Mouse (Mus musculus): Measurements from ENCODE around the gene Bsn.

Gene Bsn

DNA sequence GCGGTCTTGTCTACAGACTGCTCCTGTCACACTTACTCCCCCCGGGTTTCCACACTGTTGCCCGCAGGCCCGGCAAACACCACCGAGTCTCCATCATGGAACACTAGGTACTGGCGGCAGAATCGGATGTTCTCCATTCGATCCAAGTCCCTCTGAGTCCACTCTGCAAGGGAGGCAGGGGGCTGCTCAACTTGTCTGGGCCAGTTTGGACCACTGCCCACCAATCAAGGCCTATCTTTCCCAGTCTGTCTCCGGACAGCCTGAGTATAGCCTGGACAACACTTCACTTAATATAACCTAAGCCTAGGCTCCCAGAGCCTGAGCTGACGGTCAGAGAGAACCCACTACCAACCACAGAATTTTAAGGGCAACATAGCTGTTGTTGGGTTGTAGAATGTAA, 96.6 kb downstream of the Bsn start:
- DNase-seq (ENCODE audit: low spot score): no peak

DNA sequence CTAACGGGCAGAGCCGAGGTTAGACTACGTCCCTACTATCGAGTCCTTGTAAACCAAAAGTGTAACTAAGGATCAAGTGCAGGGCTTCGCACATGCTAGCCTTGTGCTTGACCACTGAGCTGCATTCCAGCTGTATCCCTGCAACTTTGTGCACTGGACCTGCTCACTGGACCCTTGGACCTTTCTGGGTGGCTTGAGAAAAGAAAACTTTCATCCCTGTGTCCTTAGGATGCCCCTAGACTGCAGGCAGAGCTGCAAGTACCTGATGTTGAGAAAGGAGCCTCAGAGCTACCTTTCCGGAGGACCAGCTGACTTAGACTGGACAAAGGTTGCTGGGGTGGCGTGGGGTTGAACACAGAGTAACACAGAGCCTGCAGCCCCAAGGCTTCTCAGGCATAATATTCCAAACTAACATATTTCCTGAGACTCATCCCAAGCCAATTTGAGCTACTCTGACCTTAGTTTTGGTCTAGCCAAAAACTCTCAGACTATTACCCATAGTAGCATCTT, 99.5 kb downstream of the Bsn start:
- DNase-seq (ENCODE audit: low spot score): no peak

GRCm38 (mm10) chr9:108085261-108085660, 104.9 kb downstream of the Bsn start:
- no peak for DNase-seq (ENCODE audit: low spot score)

- DNase-seq (ENCODE audit: low spot score): no peak
These were observed 106.6 kb downstream of the Bsn start for GRCm38 (mm10) chr9:108083561-108083960.

- DNase-seq (ENCODE audit: low spot score): no peak
These were observed 107.2 kb downstream of the Bsn start, which contains the start of gene Rnf123 for GRCm38 (mm10) chr9:108082988-108083431. Rnf123 (minus strand) TSS chr9:108083346.

DNA sequence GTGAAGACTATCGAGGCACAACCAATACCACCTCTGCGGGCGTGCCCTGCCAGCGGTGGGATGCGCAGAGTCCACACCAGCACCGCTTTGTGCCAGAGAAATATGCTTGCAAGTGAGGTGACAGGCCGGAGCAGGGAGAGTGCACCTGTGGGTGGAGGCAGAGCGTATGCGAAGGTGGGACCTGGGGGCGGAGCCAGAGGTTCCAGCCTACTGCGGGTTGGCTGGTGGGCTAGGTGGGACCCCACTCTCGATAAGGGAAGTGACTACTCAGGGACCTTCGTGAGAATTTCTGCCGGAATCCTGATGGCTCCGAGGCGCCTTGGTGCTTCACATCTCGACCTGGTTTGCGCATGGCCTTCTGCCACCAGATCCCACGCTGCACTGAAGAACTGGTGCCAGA, 107.6 kb downstream of the Bsn start:
- DNase-seq (ENCODE audit: low spot score): no peak

DNA sequence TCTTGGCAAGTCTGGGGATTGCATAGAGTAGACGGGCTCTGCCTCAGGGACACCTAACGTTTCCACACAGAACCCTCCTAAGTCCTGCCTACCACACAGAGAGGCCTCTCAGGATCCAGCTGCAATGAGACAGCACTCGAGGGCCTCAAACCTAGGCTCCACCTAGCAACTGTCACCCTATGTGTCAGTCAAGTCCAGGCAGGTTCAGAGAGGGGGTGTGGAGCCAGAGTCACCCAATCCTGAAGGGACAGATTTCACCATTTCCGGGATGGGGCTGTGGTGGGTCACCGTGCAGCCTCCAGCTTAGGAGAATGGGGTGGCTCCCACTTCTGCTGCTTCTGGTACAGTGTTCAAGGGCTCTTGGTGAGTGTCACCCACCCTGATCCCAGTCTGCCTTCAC, 110.0 kb downstream of the Bsn start, which contains the start of gene Mst1:
Gene Mst1 (plus strand): TSS at position 269 of the 400 bp plus-strand sequence.
- DNase-seq (ENCODE audit: low spot score): no peak

DNA sequence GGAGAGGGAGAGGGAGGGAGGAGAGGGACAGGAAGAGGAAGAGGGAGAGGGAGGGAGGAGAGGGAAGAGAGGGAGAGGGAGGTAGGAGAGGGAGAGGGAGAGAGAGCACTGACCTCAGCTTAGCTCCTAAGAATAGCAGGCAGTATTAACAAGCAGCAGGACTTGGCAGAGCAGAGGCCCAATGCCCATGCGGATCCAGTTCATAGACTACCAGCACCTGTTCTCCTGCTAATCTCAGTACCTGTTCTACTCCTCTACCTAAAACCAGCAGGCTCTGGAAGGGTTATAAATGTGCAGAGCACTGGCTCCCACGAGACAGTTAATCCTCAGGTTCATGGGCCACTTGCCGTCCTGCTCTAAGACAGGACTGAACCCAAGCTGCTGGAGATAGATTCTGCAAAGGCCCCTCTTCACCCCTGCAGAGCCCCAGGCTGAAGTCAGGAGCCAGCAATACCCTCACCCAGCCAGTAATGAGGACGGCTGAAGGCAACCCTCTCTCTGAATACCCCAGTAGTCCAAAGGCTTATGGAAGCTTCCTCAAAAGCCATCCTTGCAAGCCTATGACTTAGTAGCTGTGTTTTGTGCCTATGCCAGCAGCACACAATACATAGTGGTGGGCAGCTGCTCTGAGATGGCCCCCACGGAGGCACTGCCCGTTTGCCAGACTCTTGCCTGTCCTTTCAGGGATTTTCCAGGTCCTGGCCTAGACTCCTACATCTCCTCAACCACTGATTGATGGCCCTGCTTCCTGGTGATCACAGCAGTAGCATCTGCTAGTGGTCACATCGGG, 116.8 kb downstream of the Bsn start:
- DNase-seq (ENCODE audit: low spot score): no peak

GRCm38 (mm10) chr9:108072481-108072924, 117.7 kb downstream of the Bsn start:
- DNase-seq (ENCODE audit: low spot score): no peak

DNA sequence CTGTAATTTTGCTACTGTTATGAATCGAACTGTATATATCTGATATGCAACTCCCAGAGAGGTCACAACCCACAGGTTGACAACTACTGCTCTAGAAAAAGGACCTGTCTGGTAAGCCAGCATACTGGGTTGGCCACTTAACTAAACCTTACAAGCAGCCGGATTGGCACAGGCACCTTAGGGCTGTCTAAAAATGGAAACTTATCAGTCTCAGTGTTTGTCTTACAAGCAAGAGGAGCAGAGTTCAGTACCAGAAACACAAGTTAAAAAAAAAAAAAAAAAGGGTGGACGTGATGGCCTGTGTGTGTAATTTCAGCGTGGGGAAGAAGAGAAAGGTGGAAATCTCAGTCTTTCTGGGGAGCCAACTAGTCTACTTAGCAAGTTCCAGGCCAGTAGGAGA, 118.4 kb downstream of the Bsn start:
- no peak for DNase-seq (ENCODE audit: low spot score)

GRCm38 (mm10) chr9:108069529-108069928, 120.7 kb downstream of the Bsn start:
- no peak for DNase-seq (ENCODE audit: low spot score)

- DNase-seq (ENCODE audit: low spot score): no peak
These were observed 121.2 kb downstream of the Bsn start for GRCm38 (mm10) chr9:108069007-108069406.

- peak; percentile 82 for DNase-seq (ENCODE audit: low spot score)
These were observed 122.3 kb downstream of the Bsn start for GRCm38 (mm10) chr9:108067900-108068299.

DNA sequence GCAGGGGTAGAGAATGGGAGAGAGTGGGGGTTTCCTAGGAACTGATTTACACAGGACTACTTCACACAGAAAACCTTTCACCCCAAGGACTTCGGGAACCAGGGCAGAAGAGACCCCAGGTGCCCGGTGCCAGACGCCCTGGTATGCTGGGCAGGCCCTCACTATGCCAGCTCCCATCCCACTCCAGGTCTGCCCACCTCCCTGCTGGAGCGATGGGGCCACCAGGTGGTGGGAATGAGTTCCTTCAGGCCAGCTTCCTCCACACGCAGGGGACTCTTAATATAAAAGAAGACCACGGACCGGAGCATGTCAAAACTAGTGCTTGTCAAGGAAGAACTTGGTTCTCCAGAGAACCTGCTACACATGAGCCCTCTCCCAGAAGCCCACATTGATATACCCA, 123.0 kb downstream of the Bsn start:
- DNase-seq (ENCODE audit: low spot score): no peak

GRCm38 (mm10) chr9:108065491-108066011, 124.6 kb downstream of the Bsn start:
- peak; percentile 49 for DNase-seq (ENCODE audit: low spot score)

DNA sequence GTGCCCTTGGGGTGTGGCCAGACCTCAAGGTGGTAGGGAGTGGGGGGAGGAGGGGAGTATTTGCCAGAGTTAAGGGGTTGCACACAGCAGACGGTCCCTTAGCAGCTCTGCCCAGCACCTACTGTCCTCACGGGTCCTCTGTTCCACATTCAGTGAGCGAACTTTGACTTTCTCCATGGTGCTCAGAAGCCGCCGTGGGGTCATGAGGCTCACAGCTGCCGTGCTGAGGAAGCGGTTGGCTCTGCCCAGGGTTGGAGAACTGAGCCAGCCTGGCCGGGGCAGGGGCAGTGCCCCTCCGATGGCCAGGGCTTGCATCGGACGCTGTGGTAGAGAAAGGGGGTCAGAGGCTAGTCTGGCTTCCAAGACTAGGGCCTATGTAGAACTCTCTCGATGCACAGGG, 126.8 kb downstream of the Bsn start:
- no peak for DNase-seq (ENCODE audit: low spot score)

DNA sequence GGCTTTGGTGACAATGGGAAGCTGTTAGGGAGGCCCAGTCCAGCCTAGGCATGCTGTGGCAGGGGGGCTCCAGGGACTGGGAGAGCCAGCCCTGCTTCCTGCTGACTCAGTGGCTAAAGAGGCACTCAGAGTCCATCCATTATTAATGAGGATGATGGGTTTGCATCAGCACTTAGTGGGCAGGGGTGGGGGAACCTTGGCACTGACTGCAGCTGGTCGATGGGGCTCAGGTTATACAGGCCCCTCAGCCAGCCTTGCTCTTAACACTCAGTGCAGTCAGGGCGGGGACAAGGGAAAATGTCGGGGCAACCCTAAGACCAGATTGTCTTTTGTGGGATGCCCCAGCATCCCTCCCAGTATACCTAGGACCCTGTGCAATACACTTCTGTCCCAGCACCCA, 128.0 kb downstream of the Bsn start:
- no peak for DNase-seq (ENCODE audit: low spot score)

GRCm38 (mm10) chr9:108058291-108058690, 131.9 kb downstream of the Bsn start:
- DNase-seq (ENCODE audit: low spot score): no peak

- DNase-seq (ENCODE audit: low spot score): no peak
These were observed 133.0 kb downstream of the Bsn start for GRCm38 (mm10) chr9:108057262-108057562.

DNA sequence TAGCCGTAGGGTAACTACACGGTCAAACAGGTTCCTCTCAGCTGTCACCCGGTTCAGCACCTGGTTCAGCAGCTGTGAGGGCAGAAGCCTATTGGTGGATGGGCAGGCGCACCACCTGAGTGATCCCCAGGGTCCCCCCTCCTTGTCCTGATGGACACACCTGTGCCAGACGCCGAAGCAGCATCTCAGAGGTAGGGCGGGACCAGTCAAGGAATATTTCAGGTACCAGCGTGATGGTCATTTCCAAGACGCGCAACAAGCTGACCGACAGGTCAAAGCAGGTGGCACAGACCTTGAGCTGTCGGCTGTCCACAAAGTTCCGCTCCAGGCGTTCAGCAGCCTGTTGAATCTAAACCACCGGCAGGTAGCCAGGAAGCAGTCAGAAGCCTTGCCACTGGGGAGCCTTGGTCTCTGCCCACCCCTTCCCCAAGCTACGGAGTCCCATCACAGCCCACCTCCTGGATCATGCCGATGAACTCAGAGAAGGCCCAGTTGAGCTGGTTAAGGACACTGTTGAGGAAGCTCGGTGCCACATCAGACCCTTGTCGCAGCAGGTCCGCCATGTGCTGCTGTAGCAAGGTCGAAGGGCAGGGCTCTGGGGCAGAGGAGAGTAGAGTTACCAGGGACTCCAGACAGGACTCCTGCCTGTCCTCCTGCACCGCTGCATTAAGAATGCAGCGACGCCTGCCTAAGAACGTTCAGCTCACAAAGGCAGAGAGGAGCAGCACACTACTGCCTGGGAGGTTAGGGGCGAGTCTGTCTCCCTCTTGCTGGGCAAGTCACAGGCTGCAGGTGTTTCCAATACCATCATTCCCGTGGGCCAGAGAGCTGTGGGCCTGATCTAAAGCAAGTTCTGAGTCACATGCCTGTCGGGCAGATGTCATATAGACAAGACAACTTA, 133.6 kb downstream of the Bsn start:
- DNase-seq (ENCODE audit: low spot score): no peak

DNA sequence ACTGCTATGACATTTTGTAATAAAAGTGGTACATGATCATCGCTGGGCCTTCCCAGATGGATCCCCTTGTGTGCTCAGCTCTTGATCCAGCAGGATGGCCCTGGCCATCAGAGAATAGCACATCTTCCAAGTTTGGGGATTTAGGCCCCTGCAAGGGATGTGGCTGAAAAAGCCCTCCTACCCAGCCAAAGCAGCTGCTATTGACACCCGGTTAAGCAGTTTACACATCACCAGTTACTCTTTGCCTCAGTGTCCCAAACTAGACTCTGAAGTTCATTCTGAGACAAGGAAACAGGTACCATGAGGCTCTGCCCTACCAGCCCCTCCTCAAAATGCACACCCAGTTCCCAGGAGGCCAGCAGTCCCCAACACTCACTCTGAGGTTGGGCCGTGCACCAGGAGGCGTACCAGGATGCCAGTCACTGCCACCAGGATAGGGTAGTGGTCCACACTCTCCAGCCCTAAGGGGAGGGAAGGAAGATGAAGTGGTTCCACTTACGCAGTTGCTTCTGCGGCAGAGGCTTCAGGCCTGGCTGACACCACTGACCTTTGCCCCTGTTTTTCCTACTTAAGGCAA, 134.4 kb downstream of the Bsn start:
- DNase-seq (ENCODE audit: low spot score): no peak

DNA sequence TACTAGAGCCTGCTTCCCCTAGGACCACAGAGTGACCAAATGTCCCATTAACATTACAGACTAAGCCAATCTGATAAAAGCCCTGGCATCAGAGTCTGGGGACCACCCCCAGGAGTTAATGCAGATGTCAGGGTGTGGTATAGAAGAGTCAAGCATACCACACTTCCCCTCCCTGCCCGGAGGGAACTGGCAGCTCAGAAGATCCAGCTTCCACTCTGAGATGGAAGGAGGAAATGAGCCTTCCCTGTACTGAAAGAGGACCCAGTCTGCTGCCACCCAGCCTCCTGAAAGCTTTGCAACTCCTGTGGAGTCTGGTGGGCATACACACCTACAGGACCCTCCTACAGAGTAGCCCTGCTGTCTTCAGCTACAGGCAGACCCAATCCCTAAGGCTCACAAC, 135.1 kb downstream of the Bsn start:
- DNase-seq (ENCODE audit: low spot score): no peak

Data from lung, postnatal 25 days (tissue).